Mouse (Mus musculus) forebrain, embryonic 15.5 days (tissue): ENCODE measurements around the gene Cenpu. TPM values are rescaled to one million over a fixed set of nuclear protein-coding genes. Genes with fewer than 3 reads are reported as not detected.

Experiments used
- ATAC-seq: fragments of 200-750 bp; cut with Nextera tagmentation; replicated peaks from 2 replicates; pipeline ENCODE4 v1.8.0; 2017; ENCODE audit warnings: mild to moderate bottlenecking, moderate TSS enrichment, moderate library complexity
- H3K27ac ChIP-seq: fragments of 300-500 bp; sonication (generic); replicated peaks from 2 replicates; pipeline ENCODE4 v1.5.1; 2015; ENCODE audit warnings: mild to moderate bottlenecking, inconsistent platforms
- H3K27me3 ChIP-seq: fragments of 300-500 bp; sonication (generic); 2 replicates; pipeline ENCODE4 v1.6.1; 2015; ENCODE audit warnings: inconsistent platforms
- H3K36me3 ChIP-seq: fragments of 300-500 bp; sonication (generic); 2 replicates; pipeline ENCODE4 v1.6.1; 2015; ENCODE audit warnings: mild to moderate bottlenecking, inconsistent platforms
- H3K4me1 ChIP-seq: fragments of 300-500 bp; sonication (generic); 2 replicates; pipeline ENCODE4 v1.6.1; 2015; ENCODE audit warnings: inconsistent platforms
- H3K4me2 ChIP-seq: fragments of 300-500 bp; sonication (generic); replicated peaks from 2 replicates; pipeline ENCODE4 v1.6.1; 2015; ENCODE audit warnings: mild to moderate bottlenecking, inconsistent platforms
- H3K4me3 ChIP-seq: fragments of 300-500 bp; sonication (generic); 2 replicates; pipeline ENCODE4 v1.5.1; 2015; ENCODE audit warnings: mild to moderate bottlenecking, inconsistent platforms
- H3K9ac ChIP-seq: fragments of 300-500 bp; sonication (generic); replicated peaks from 2 replicates; pipeline ENCODE4 v1.6.1; 2015; ENCODE audit warnings: mild to moderate bottlenecking, inconsistent platforms
- H3K9me3 ChIP-seq: fragments of 300-500 bp; sonication (generic); 2 replicates; pipeline ENCODE4 v1.6.1; 2016; ENCODE audit warnings: inconsistent platforms
- WGBS: fragments of 180-500 bp; shearing (Covaris S2); methylation state at CpG from one replicate; pipeline ENCODE4 v1.1.7; 2015; ENCODE audit warnings: mixed read lengths; 5-methylcytosine and 5-hydroxymethylcytosine counted together
- polyA plus RNA-seq: library from polyadenylated mRNA; unstranded; fragments of >200 nt; fragmentation: Nextera tagmentation; extraction: Ambion mirVana; gene quantifications from 2 replicates; pipeline ENCODE4 v1.2.1, GENCODE M21; 2015

The Cenpu gene
- polyA plus RNA-seq, 1 experiment from 2014 or later, result 10.6 TPM

DNA sequence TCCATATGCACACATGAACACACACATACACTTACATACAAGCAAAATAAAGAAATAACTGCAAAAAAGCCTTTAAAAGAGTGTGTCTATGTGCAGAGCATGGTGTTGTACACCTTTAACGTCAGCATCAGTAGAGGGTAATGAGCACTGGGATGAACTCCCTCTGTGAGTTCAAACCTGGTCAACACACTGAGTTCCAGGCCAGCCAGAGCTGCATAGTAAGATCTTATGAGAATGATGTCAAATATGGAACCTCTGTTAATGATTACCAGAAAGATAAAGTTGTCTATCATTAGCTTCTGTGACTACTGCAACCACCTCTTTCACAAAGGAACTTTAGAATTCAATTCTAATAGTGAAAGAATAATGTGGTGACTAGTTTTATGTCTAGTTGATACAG lies 55.1 kb downstream of the Cenpu start:
- no peak for ATAC-seq
- H3K27me3 ChIP-seq, result no peaks in the 10 kb centered on the region
- no peak overlapping the region for H3K4me3 ChIP-seq
- H3K4me1 ChIP-seq, result no peaks in the 10 kb centered on the region
- WGBS, result 81% methylated on average over 1 of the region's 1 CpGs
- H3K9me3 ChIP-seq, result no peaks in the 10 kb centered on the region
- no peak overlapping the region for H3K27ac ChIP-seq
- H3K36me3 ChIP-seq, result no peaks in the 10 kb centered on the region
- no peak overlapping the region for H3K9ac ChIP-seq
- H3K4me2 ChIP-seq, result no peak overlapping the region

DNA sequence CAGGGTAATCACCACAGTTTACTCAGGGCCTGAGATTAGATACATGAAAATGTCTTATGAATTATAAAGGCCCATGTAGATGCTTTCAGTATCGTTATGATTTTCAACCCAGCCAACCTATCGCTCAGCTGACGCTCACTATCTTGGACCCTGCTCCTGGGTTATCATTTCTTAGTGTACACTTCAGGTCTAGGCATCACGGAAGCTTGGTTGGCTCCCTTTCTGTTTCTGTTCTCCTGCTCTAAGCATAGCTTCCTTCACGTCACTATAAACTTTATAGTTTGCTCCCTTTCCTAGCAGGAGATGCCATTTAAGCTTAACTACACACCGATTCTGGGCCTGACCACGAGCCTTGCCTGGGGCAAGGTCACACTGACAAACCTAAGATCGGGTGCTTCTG lies 59.7 kb downstream of the Cenpu start:
- Histone ChIP-seq H3K4me3 (no peak overlapping the region), H3K27me3 (no peaks in the 10 kb centered on the region), H3K9ac (no peak overlapping the region), H3K4me2 (no peak overlapping the region), H3K27ac (no peak overlapping the region), H3K4me1 (peaks cover 13% of the 10 kb centered on the region; the same call in 1 of the 2 replicates), H3K36me3 (no peaks in the 10 kb centered on the region), H3K9me3 (no peaks in the 10 kb centered on the region)
- ATAC-seq, result no peak
- 96% methylated on average over 8 of the region's 8 CpGs for WGBS

DNA sequence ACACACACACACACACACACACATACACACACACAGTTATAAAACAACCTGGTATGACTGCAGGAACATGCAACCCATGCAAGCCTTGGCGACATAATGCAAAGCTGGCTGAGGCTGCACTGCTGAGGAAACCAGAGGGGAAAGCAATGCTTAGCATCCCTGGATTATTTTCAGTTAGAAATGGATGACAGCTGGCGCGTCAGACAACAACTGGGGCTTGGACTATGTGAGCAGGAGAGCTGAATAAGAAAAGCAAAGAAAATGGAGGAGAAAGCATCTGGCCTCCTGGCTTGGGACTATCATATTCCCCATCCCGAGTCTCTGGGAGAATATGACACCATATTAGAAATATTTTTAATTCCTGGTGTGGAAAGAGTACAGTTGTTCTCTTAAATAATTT lies 61.1 kb downstream of the Cenpu start:
- H3K9me3 ChIP-seq, result no peaks in the 10 kb centered on the region
- no peaks in the 10 kb centered on the region for H3K36me3 ChIP-seq
- WGBS, result 85% methylated on average over 4 of the region's 4 CpGs
- no peak for ATAC-seq
- H3K27ac ChIP-seq, result no peak overlapping the region
- no peaks in the 10 kb centered on the region for H3K27me3 ChIP-seq
- H3K9ac ChIP-seq, result no peak overlapping the region
- no peak overlapping the region for H3K4me3 ChIP-seq
- H3K4me1 ChIP-seq, result peaks cover 15% of the 10 kb centered on the region; the same call in 1 of the 2 replicates
- no peak overlapping the region for H3K4me2 ChIP-seq

DNA sequence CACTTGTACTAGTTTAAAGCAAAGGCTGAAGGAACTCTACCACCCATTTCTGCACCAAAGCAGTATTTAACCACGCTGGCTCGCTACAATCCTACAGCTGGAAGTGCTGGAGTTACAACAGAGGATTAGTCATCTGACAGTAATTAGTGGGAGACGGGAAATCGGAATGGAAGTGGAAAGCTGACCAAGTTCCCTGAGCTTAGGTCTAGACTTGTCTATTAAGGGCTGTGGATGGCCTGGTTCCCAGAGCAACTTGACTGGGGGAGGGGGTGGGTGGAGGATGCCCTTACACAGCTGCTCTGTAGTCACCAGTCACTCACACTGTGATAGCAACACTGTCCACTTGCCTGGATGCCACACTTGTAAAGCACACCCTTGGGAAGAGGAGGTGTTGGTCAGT lies 61.5 kb downstream of the Cenpu start:
- no peak for ATAC-seq
- H3K4me2 ChIP-seq, result no peak overlapping the region
- WGBS, result 52% methylated on average over 4 of the region's 4 CpGs

DNA sequence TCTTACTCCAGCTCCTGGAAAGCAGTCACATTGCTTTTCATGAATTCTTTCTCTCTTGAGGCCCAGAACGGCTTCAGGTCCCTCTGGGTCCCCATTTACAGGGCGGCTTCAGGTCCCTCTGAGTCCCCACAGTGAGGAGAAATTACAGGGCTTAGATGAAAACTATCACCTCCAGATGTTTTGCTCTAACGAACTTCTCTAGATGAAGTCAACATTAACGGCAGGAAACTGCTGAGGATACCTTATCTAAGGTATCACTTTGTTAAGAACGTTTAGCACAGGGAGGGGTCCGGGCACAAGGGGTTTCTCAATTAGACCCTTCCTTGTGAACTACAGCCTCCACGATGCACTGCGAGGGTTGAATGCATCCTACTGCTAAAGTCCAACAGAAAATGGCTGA lies 64.1 kb downstream of the Cenpu start:
- Histone ChIP-seq H3K36me3 (no peaks in the 10 kb centered on the region), H3K9ac (no peak overlapping the region), H3K27ac (no peak overlapping the region), H3K27me3 (no peaks in the 10 kb centered on the region), H3K4me1 (peaks cover 33% of the 10 kb centered on the region), H3K9me3 (no peaks in the 10 kb centered on the region), H3K4me3 (peak overlapping the region; percentile 97; the same call in 1 of the 2 replicates), H3K4me2 (peak overlapping the region; percentile 75; the same call in 1 of the 2 replicates)
- 92% methylated on average over 8 of the region's 8 CpGs for WGBS
- no peak for ATAC-seq

More for the DNA sequence above, 61.5 kb downstream of the Cenpu start:
- Histone ChIP-seq H3K9ac (no peak overlapping the region), H3K27ac (no peak overlapping the region), H3K36me3 (no peaks in the 10 kb centered on the region), H3K4me1 (peaks cover 15% of the 10 kb centered on the region; the same call in 1 of the 2 replicates), H3K9me3 (no peaks in the 10 kb centered on the region), H3K4me3 (no peak overlapping the region), H3K27me3 (no peaks in the 10 kb centered on the region)

DNA sequence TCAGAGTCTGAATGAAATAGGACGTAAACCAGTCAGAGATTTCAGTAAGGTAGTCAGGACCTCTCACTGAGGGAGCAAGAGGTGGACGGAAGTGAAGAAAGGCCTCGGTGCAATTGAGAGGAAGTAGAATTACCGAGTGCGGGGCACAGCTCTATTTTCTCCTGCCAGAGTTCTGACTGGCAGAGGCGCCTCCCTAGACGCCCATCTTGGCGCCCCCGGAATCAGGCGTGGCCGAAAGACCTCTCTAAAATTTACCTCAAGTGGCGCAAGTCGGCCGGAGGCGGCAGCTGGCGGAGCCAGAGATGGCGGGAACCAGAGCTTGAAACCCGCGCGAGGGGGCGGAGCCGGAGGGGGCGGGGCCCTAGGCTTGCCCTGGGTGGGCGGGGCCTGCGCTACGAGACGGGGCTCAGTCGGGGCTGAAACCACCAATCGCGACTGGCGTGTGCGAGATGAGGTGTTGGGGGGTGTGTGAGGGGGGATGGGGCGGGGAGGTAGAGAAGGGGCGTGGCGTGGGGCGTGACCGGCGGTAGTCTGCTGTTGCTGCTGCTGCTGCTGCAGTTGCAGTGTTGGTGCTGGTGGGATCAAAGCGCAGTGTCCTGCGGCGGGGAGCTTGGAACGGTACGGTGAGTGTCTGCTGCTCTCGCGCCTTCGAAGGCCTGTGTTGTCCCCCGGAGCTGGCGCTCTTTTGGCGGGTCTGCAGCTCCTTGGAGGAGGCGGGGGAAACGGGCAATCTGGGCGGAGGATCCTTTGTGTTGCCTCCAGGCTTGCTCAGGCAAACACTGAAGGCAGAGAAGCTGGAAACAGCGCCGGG lies 65.3 kb downstream of the Cenpu start, which contains the start of the genes Primpol and Casp3:
Primpol (minus strand) TSS at position 334 of the 811 bp plus-strand sequence.
Casp3 (plus strand) TSS at position 413 of the 811 bp plus-strand sequence.
- WGBS, result under 1% methylated on average over 54 of the region's 54 CpGs
- no peaks in the 10 kb centered on the region for H3K9me3 ChIP-seq
- H3K27ac ChIP-seq, result peak within 1 kb of the TSS; percentile 98
- H3K27me3 ChIP-seq, result no peaks in the 10 kb centered on the region
- peak within 1 kb of the TSS; percentile 99 for H3K9ac ChIP-seq
- H3K4me1 ChIP-seq, result peaks cover 33% of the 10 kb centered on the region
- H3K36me3 ChIP-seq, result no peaks in the 10 kb centered on the region
- peak; percentile 98 for ATAC-seq
- H3K4me2 ChIP-seq, result peak within 1 kb of the TSS; percentile 75
- H3K4me3 ChIP-seq, result peak within 1 kb of the TSS; percentile 97

DNA sequence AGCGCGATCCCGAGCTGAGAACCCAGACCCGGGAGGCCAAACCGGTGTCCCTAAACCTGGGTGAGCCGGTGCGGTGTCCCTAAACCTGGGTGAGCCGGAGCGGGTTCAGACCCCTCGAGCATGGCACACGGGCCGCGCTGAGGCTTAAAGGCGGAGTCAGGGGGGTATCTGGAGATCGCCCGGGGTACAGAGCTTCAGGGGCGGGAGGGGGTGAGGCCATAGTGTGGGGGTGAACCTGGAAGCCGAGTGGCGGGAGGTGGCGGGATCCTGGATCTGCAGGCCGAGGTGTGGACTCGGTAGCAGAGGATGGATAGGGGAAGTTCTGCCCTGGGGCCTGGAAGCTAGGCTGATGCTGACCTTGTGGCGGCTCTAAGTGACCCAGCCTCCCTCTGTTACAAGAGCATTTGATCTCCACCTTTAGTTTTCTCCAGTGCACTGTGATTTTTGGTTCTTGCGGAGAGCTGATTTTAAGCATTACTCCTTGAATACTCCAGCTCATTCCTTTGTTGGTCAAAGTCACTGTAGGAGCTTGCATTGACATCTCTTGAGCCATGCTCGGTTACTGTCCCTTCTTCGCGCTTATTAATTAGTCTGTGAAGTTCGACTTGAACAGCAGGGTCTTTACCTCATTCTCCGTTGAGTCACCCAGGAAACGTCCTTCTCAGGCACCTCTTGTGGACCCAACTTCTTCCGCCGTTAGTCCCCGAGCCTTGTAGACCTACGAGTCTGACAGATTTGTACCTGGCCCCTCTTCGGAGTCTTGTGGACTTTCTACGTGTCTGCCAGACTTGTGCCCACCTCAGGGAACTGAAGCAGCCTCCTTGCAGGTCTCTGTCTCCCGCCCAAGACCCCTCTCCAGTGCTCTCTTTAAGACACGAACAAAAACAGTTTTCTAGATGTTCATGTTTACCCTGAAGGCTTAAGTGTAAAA lies 66.1 kb downstream of the Cenpu start:
- peak overlapping the region; percentile 98 for H3K27ac ChIP-seq

DNA sequence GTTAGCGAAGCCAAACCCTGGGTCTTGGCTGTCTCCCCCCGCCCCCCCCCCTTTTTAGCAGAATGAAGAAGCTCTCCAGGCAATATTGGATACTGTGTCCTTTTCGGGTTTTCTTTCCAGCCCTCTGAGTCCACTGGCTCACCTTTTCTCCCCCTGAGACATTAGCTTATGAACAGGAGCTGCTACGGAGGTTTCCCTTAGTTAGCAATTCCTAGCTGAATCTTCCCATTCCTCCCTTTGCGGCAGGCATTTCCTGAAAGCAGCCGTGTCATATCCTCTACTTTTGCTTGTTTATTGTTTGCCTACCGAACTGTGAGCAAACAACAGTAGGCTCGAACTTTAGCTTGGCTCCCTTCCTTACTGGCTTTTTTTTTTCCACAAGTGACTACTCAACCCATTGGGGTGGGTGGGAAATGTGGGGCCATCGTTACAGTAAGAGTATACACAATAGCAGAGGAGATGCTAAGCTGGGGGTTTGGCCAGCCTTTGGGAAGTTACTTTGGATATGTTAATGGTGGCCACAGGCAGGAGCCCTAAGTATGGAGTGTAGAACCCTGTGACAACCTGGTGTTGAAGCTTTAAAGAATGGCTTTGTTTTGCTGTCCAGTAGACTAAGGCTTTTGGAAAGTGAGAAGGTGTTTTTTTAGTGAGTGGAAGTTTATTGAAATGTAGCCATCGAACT lies 67.0 kb downstream of the Cenpu start:
- Histone ChIP-seq H3K9ac (peak overlapping the region; percentile 99), H3K4me1 (peaks cover 33% of the 10 kb centered on the region)
- ATAC-seq, result no peak

More for the DNA sequence above, 66.1 kb downstream of the Cenpu start:
- Histone ChIP-seq H3K36me3 (no peaks in the 10 kb centered on the region), H3K27me3 (no peaks in the 10 kb centered on the region), H3K4me3 (peak overlapping the region; percentile 97), H3K9me3 (no peaks in the 10 kb centered on the region), H3K9ac (peak overlapping the region; percentile 99), H3K4me1 (peaks cover 39% of the 10 kb centered on the region), H3K4me2 (peak overlapping the region; percentile 75)
- WGBS, result under 1% methylated on average over 38 of the region's 38 CpGs
- no peak; the same call in 1 of the 2 replicates for ATAC-seq

DNA sequence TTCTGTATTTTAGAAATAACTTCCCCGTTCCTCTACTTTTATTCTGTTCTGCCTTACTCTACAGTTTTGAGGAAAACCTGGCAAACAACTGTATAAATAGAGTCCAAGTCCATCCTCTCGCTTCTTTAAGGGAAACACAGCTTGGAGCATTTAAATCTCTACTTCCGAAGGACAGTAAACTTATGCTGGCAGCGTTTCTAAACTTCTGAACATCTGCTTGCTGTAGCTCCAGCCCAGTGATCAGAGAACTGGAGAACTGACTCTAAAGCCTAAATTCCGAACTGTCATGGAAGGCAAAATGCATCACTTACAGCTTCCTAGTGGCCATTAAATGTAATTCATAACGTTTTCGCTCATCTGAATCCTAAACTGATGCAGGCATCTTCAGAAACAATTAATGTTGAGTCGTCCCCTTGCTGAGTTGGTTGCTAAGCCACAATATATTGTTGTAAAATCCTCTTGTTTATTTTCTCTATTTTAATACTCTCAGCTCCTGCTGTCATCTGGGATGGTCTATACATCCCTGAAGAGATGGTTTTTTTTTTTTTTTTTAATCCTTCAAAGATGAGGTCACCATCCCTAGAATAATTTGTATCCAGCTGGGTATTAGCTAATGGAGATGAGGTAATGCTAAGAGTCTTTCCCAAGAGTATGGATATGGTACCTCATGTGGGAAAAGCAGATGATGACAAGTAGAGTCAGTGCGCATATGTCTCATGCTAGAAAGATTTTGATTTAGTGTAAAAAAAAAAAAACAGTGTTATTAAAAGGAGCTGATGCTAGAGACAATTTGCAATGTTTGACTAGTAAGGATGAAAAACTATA lies 70.8 kb downstream of the Cenpu start:
- H3K27me3 ChIP-seq, result no peaks in the 10 kb centered on the region
- H3K9ac ChIP-seq, result no peak overlapping the region
- no peak overlapping the region for H3K4me3 ChIP-seq
- no peak overlapping the region for H3K27ac ChIP-seq
- H3K9me3 ChIP-seq, result no peaks in the 10 kb centered on the region
- peaks cover 24% of the 10 kb centered on the region for H3K4me1 ChIP-seq
- no peak overlapping the region for H3K4me2 ChIP-seq
- 80% methylated on average over 9 of the region's 9 CpGs for WGBS
- H3K36me3 ChIP-seq, result no peaks in the 10 kb centered on the region
- no peak for ATAC-seq

More for the DNA sequence above, 67.0 kb downstream of the Cenpu start:
- Histone ChIP-seq H3K36me3 (no peaks in the 10 kb centered on the region), H3K4me2 (peak overlapping the region; percentile 75), H3K27ac (no peak overlapping the region), H3K27me3 (no peaks in the 10 kb centered on the region), H3K9me3 (no peaks in the 10 kb centered on the region), H3K4me3 (peak overlapping the region; percentile 97)
- WGBS, result 1% methylated on average over 10 of the region's 10 CpGs

DNA sequence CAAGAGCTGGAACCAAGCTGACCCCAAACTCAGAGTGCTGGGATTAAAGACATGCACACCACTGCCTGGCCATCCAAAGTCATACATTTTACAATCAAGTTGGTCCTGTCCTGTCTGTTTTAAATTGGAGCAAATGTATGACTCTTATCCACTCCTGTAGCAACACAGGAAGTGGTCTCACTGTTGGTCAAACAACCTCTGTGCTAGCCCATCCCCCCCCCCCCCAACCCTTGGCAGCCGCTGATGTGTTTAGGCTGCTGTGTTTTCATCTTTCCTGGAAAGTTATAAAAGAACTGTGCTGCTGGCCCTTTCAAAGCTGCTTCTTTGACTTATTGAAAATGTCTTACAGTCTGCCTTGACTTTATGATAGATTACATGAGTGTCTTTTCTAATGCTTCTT lies 73.3 kb downstream of the Cenpu start:
- no peak for ATAC-seq
- peaks cover 9% of the 10 kb centered on the region for H3K4me1 ChIP-seq

DNA sequence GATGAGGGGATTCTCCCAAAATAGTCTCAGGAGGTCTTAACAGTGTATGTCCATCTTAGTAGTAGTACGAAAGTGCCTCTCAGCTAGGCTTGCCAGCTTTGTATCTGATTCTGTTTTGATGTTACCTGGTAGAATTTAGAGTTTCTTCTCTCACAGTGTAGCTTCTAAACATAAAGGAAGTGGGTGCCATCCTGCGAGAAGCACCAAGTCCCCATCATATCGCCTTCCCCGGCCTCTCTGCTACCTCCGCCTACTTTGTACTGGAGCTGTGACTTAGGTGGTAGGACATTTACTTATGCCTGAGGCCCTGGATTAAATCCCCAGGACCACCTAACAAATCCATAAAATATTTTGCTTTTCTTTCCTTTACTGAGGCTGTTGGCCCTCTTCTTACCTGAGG lies 74.8 kb downstream of the Cenpu start:
- Histone ChIP-seq H3K27me3 (no peaks in the 10 kb centered on the region), H3K27ac (no peak overlapping the region), H3K4me3 (no peak overlapping the region), H3K36me3 (peaks cover 16% of the 10 kb centered on the region), H3K9ac (no peak overlapping the region), H3K4me2 (no peak overlapping the region), H3K4me1 (peaks cover 6% of the 10 kb centered on the region; the same call in 1 of the 2 replicates), H3K9me3 (no peaks in the 10 kb centered on the region)
- no peak for ATAC-seq
- WGBS, result 97% methylated on average over 5 of the region's 5 CpGs

More for the DNA sequence above, 73.3 kb downstream of the Cenpu start:
- H3K9ac ChIP-seq, result no peak overlapping the region
- H3K27me3 ChIP-seq, result no peaks in the 10 kb centered on the region
- H3K4me3 ChIP-seq, result no peak overlapping the region
- H3K27ac ChIP-seq, result no peak overlapping the region
- H3K4me2 ChIP-seq, result no peak overlapping the region
- H3K9me3 ChIP-seq, result no peaks in the 10 kb centered on the region
- 67% methylated on average over 1 of the region's 1 CpGs for WGBS
- peaks cover 6% of the 10 kb centered on the region for H3K36me3 ChIP-seq
